Mouse (Mus musculus) C2C12 (cell line): ENCODE results near the gene Gm7697. TPM values are rescaled to one million over a fixed set of nuclear protein-coding genes. Genes with fewer than 3 reads are reported as not detected.
"Not testable (repeated sequence)": the region's sequence is repeated elsewhere in the genome, so short reads cannot be mapped to it uniquely, and the experiment has no call there.

Experiments used
- H3K27me3 ChIP-seq: one replicate; pipeline ENCODE4 v1.6.1; 2011; ENCODE audit not compliant: control insufficient read depth, insufficient read depth, insufficient read length
- H3K36me3 ChIP-seq: one replicate; pipeline ENCODE4 v1.6.1; 2011; ENCODE audit not compliant: control insufficient read depth, insufficient read depth
- H3K4me3 ChIP-seq: one replicate; pipeline ENCODE4 v1.5.1; 2011; ENCODE audit warnings: mild to moderate bottlenecking, control low read depth; ENCODE audit not compliant: poor library complexity, insufficient read depth, severe bottlenecking
- H3K79me2 ChIP-seq: one replicate; pipeline ENCODE4 v1.6.1; 2011; ENCODE audit not compliant: control insufficient read depth, insufficient read depth
- H3K79me3 ChIP-seq: one replicate; pipeline ENCODE4 v1.6.1; 2011; ENCODE audit warnings: low read depth, control low read depth
- H3ac ChIP-seq: one replicate; pipeline ENCODE3; 2011; ENCODE audit warnings: low read depth; ENCODE audit not compliant: control insufficient read depth, insufficient read length
- long read RNA-seq, 2 experiments: library from polyadenylated mRNA; unstranded; transcript quantifications; one replicate each; pipeline ENCODE4 v2.0.0; 2019 to 2020
- polyA plus RNA-seq: library from polyadenylated mRNA; unstranded; fragments of >200 nt; fragmentation: generic; extraction: Trizol; gene quantifications from one replicate; pipeline ENCODE4 v1.2.1, GENCODE M21; 2012; ENCODE audit warnings: missing spikeins

Gm7697 gene
- polyA plus RNA-seq = not detected
- long read RNA-seq, experiment 1 = 0 reads
- long read RNA-seq, experiment 2 = 0 reads

GRCm38 (mm10) chr8:69522876-69523275 is at the start of gene Gm7697:
TSS of gene Gm7697 (minus strand) at chr8:69522976.
- H3K36me3 ChIP-seq, H3K4me3 ChIP-seq, H3K27me3 ChIP-seq, H3K79me2 ChIP-seq, H3ac ChIP-seq, H3K79me3 ChIP-seq: not testable (repeated sequence)

DNA sequence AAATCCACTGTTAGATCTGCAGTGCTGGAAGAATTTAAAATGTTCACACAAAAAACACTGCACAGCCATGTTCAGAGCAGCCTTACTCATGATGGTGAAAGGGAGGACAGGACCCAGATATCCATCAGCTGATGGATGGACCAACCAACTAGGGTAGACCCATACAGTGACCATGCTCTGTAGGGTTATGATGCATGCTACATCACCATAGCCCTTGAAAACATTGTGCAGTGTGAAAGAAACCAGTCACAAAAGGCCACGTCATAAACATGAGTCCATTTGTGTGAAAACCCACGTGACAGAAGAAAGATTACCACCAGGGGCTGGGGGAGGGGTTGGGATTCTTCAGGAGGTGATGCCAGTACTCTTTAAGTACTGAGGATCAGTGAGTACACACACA is 28.5 kb upstream of the Gm7697 start:
- not testable (repeated sequence) for H3K4me3 ChIP-seq, H3K27me3 ChIP-seq, H3K79me2 ChIP-seq, H3K36me3 ChIP-seq, H3K79me3 ChIP-seq, H3ac ChIP-seq

DNA sequence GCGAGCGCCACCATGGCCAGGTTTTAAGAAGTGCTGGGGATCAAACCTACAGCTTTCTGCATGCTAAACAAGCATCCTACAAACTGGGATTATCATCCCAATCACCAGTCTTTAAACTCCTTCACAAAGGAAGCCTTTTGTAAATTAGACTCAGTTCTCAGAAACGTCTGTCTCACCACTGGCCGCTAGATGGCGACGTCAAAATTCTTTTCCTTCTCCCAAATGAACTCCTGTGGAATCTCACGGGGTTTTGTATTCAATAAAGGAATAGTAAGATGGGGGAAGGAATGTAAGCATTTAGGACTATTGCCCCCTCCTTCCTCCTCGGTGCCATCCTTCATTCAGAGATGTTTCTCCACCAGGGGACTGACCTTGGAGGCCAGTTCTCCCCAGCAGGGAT is 26.8 kb upstream of the Gm7697 start:
- H3K79me3 ChIP-seq, H3K36me3 ChIP-seq, H3ac ChIP-seq, H3K79me2 ChIP-seq, H3K27me3 ChIP-seq, H3K4me3 ChIP-seq: not testable (repeated sequence)

DNA sequence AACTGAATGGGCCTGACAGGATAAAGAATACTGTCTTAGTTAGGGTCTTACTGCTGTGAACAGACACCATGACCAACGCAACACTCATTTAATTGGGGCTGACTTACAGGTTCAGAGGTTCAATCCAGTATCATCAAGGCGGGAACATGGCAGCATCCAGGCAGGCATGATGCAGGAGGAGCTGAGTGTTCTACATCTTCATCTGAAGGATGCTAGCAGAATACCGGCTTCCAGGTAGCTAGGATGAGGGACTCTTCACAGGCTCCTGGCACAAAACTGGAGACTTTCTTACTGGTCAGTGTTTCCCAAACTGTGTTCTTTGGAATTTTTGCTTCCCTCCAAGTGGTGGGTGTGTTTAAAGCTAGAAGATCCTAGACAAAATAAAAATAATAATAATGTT is 25.3 kb upstream of the Gm7697 start:
- H3K4me3 ChIP-seq, H3K27me3 ChIP-seq, H3K79me2 ChIP-seq, H3K79me3 ChIP-seq, H3K36me3 ChIP-seq, H3ac ChIP-seq: not testable (repeated sequence)

DNA sequence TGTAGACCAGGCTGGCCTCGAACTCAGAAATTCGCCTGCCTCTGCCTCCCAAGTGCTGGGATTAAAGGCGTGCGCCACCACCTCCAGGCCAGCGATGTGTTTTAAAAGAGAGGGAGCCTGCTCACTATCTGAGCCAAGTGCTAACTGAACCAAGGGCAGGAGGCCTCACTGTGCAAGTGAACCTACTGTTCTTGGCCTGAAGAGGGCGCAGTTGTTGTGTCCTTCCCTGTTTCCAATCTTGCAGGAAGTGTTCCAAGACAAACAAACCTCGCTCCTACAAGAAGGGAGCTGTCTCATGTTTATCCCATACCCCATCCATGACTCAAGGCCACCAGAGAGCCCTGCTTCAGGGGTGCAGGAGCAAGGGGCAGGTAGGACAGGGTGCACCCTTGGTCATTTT is 24.4 kb upstream of the Gm7697 start:
- H3K79me2 ChIP-seq, H3K4me3 ChIP-seq, H3K36me3 ChIP-seq, H3K79me3 ChIP-seq, H3K27me3 ChIP-seq, H3ac ChIP-seq: not testable (repeated sequence)

DNA sequence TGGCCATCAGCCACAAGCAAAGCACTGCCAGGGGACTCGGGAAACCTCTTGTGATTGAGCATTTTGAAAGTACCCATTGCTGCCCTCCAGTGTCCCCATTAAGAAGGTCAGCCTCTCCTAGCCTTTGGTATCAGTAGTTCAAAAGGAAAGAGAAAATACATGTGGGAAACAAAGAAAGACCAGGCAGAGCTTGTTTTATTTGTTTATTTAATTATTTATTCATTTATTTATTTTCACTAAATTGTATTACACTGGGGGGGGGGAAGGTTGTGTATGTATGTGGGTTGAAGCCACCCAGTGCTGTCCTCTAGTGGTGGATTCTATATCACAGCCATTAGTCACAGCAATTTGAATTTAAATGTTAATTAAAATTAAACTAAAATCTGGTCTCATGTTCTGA is 22.2 kb upstream of the Gm7697 start:
- not testable (repeated sequence) for H3K4me3 ChIP-seq, H3K36me3 ChIP-seq, H3K79me2 ChIP-seq, H3ac ChIP-seq, H3K79me3 ChIP-seq, H3K27me3 ChIP-seq

- H3K79me3 ChIP-seq, H3K27me3 ChIP-seq, H3K79me2 ChIP-seq, H3K36me3 ChIP-seq, H3K4me3 ChIP-seq, H3ac ChIP-seq: not testable (repeated sequence)
Measured at GRCm38 (mm10) chr8:69544511-69544910, 21.7 kb upstream of the Gm7697 start.

GRCm38 (mm10) chr8:69543984-69544383 is 21.2 kb upstream of the Gm7697 start:
- H3K79me2 ChIP-seq, H3ac ChIP-seq, H3K4me3 ChIP-seq, H3K36me3 ChIP-seq, H3K79me3 ChIP-seq, H3K27me3 ChIP-seq: not testable (repeated sequence)

- H3K79me2 ChIP-seq, H3K79me3 ChIP-seq, H3ac ChIP-seq, H3K36me3 ChIP-seq, H3K4me3 ChIP-seq, H3K27me3 ChIP-seq: not testable (repeated sequence)
Measured at GRCm38 (mm10) chr8:69540764-69541163, 18.0 kb upstream of the Gm7697 start.

- H3ac ChIP-seq, H3K4me3 ChIP-seq, H3K79me2 ChIP-seq, H3K36me3 ChIP-seq, H3K27me3 ChIP-seq, H3K79me3 ChIP-seq: not testable (repeated sequence)
Measured at GRCm38 (mm10) chr8:69540331-69540730, 17.6 kb upstream of the Gm7697 start.

DNA sequence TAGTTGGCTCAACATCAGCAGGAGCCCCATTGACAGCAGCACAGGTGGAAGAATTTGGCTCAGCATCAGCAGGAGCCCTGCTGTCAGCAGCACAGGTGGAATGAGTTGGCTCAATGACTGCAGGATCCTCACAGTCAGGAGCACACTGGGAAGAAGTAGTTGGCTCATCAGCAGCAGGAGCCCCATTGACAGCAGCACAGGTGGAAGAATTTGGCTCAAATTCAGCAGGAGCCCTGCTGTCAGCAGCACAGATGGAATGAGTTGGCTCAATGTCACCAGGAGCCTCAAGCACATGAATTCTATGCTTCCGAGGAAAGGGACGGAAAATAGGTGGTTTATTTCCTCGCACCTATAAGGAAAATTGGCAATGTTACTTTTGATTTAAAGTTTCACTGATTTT is 47.8 kb downstream of the Gm7697 start:
- H3K79me3 ChIP-seq, H3K4me3 ChIP-seq, H3K79me2 ChIP-seq, H3ac ChIP-seq, H3K27me3 ChIP-seq, H3K36me3 ChIP-seq: not testable (repeated sequence)

DNA sequence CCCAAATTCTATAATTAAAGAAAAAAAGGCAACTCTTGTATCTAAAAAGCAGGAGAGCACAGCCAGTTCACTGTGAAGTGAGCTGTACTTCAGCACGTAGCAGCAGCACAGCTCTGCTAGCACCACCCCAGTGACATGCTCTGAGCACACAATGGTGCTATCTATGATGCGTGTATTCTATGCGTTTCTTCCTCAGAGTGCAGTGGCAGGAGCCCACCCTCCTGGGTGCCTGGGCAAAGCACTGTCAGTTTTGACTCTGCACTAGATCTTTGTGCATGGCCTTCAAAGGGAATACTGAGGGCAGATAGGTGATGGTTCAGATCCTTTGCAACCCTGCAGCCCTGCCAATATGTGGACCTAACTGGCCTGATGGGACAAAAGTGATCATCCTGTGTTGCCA is 69.3 kb downstream of the Gm7697 start, which contains the start of gene Gm9495:
TSS of gene Gm9495 (minus strand) at position 101 of the 400 bp plus-strand sequence.
- not testable (repeated sequence) for H3K79me2 ChIP-seq, H3K4me3 ChIP-seq, H3K27me3 ChIP-seq, H3K79me3 ChIP-seq, H3K36me3 ChIP-seq, H3ac ChIP-seq
